Mouse (Mus musculus) lung, postnatal 10 days (tissue): ENCODE measurements around the gene Ubtd2.
A peak's percentile ranks its signal among the peaks of the same experiment; 100 is the strongest.
"Not testable (repeated sequence)": the region's sequence is repeated elsewhere in the genome, so short reads cannot be mapped to it uniquely, and the experiment has no call there.

ENCODE experiments used
- DNase-seq: peaks from one replicate; pipeline ENCODE4 v3.0.0; 2021

Gene Ubtd2

GRCm38 (mm10) chr11:32471925-32472324 lies 16.8 kb downstream of the Ubtd2 start:
- DNase-seq = no peak

DNA sequence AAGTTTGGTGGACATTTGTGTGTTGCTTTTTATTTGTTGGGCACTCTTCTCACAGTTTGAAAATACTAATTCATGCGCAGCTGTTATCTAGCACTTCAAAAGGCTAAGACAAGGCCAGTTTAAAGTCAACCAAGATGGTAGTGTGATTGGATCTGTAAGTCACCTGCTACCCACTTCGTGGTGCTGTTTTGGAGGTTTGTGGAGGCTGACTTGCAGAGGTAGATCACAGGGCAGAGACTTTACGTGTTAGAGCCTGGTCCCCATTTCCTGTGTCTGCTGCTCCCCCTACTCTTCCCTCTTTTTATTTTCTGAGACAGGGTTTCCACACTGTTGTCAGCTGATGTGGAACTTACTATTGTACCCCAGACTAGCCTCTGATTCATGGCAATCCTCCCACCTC lies 19.6 kb downstream of the Ubtd2 start:
- DNase-seq = no peak

DNA sequence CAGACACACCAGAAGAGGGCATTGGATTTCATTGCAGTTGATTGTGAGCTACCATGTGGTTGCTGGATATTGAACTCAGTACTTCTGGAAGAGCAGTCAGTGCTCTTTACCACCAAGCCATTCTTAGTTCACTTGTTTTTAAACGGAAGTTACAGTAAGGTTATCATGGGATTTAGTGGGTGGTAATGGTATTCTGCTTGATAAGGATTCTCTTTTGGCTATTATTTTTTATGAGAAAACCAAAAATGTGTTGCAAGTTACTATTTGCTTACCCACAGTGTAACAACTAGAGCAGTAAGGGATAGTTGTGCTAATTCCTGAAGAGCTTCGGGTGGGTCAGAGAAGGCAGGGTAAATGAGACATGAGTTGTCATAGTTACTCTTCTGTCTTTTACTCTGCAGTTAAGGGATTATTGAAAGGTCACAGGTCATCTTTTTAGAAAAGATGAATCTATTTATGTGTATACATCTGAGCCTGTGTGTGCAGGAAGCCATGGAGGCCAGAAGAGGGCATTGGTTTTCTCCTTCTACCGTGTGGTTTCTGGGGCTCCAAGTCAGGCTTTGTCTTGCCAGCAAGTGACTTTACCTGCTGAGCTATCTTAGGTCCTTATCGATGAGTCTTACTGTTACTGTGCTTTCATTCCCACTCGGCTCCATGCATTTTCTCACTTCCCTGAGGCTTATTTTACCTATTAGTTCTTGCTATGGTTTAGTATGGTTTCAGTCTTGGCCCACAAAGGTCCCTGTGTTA lies 20.5 kb downstream of the Ubtd2 start:
- no peak for DNase-seq

DNA sequence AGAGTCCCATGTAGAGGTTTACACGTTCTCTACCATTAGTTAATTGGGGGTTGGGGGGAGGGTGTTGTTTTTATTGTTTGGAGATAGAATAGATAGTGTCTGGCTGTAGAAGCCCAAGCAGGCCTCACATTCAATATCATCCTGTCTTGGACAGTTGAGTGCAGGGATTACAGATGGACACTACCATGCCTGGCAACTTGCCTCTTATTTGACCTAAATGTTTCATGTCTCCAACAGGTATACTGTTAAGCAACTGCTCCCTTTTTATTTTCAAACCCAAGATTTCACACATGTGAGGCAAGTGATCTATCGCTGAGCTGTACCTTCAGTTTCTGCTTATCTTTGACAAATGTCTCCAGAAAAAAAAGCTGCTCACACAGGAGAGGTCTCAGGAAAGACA lies 26.4 kb downstream of the Ubtd2 start:
- DNase-seq = no peak

DNA sequence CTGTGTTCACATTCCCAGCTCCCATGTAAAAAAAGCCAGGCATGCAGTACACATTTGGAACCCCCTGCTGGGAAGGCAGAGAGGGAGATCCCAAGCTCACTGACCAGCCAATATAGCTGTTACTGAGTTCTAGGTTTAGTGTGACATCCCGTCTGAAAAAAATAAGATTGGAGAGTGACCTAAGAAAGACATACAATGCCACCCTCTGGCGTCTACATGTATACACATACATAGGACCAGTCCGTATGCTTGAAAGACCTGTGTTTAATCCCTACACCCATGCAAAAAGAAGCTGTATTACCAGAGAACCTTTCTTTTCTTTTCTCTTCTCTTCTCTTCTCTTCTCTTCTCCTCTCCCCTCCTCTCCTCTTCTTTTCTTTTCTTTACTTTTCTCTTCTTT lies 30.1 kb downstream of the Ubtd2 start:
- no peak for DNase-seq

DNA sequence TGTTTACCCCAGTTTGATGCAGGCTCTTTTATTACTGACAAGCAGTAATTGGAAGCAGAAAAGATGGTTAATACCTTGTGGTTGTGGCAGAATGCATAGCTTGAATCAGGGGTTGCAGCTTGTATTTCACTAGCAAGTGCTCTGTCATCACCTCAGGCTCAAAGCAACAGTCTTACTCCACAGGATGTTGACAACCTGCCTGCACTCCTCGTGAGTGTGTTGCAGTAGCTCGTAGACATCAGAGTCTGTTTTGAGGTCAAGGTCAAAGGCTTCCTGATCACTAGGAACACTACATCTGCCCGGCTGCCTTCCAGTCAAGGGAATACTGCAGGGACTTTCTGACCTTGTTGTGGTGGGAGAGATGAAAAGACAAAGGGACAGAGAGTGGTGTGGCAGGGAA lies 31.5 kb downstream of the Ubtd2 start:
- no peak for DNase-seq

DNA sequence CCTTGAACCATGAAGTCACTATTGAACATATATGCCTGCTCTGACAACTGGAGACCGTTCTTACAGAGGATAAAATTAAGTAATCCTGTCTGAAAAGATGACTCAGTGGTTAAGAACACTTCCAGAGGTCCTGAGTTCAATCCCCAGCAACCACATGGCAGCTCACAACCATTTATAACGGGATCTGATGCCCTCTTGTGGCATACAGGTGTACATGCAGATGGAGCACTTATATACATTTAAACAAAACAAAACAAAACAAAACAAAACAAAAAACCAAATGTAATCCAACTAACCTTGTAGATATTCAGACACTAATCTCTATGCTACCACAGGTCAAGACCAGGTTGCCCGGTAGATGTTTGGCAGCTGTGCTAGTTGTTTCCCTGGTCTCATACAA lies 32.3 kb downstream of the Ubtd2 start:
- DNase-seq = no peak

DNA sequence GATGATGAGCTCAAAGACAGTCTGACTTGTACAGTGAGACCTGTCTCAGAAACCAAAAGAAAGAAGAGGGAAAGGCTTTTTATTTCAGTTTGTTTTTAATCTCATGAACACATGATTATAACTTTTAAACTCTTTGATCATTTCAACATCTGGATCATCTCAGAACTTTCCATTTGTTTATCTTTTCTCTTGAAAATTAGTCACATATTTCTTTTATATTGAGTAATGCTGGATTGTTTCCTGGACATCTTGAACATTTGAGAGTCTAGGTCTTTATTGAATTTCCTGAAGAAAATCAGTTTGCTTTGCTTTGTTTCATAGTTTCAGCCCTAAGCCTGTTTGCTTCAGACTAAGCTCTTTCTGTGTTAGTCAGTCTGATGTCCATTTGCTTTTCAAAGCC lies 33.2 kb downstream of the Ubtd2 start:
- no peak for DNase-seq

DNA sequence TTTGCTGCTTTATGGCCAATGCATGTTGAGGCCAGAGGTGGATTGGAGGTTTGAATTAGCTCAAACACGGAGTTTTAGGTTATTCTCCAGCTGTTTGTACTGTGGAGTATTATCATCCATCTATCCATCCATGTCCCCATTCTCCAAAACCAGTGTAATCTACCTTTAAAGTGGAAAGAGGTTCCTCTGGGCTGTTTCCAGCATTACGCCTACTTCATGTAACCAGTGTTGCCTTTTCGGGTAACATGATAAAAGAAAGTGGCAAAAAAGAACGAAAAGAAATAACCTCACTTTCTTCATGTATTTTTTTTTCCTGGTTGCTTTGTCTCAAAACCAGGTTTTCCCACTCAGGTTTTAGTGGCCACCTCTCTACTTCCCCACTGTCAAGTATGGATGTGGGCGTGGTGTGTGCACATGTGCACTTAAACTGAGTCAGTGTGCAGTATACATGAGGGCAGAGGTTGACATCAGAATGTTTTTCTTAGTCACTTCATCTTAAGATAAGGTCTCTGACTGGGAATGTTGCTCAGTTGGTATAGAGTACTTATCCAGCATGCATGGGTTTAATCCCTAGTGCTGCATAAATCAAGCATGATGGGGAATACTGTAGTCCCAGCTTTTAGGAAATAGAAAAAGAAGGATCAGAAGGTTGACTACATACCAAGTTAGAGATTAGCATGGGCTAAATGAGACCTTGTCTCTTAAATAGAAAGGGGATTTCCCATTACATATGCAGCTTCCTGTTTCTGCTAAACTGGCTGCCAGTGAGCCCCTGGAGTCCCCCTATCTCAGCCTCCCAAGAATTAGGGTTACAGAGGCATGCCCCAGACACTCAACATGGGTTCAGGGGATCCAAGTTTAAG lies 33.9 kb downstream of the Ubtd2 start:
- no peak for DNase-seq

GRCm38 (mm10) chr11:32491079-32491478 lies 35.9 kb downstream of the Ubtd2 start:
- no peak for DNase-seq

DNA sequence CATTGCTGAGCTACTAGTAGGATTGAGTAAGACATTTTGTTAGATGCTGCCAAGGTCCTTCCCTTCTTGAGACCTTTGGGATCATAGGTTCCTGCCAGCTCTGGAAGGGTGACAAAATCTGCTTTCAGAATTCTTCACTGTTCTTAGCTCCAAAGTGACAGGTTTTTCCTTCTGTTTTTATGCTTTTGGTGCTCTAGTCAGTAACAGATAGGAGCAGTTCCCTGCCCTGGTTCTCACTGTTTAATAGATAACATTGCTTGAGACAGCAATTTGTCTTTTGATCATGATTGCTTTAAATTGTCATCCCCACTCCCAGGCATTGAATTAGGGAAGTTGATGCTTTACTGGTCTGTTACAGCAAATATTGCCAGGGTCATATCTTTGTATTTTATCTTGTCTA lies 38.1 kb downstream of the Ubtd2 start:
- DNase-seq = peak; percentile 19

DNA sequence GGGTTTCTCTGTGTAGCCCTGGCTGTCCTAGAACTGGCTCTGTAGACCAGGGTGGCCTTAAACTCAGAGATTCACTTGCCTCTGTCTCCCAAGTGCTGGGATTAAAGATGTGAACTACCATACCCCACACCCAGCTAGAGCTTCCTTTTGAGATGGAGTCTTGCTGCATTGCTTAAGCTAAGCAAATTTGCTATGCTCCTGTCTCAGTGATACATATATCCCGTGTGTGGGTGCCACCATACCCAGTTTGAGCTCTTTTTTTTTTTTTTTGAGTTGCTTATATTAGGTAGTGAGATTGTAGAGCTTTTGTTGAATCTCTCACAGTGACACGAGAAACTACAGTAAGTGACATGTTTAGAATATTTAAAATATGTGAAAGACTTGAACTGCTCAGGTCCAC lies 40.1 kb downstream of the Ubtd2 start:
- no peak for DNase-seq

- DNase-seq = peak; percentile 43
These were observed 43.8 kb downstream of the Ubtd2 start for GRCm38 (mm10) chr11:32498757-32499535.

DNA sequence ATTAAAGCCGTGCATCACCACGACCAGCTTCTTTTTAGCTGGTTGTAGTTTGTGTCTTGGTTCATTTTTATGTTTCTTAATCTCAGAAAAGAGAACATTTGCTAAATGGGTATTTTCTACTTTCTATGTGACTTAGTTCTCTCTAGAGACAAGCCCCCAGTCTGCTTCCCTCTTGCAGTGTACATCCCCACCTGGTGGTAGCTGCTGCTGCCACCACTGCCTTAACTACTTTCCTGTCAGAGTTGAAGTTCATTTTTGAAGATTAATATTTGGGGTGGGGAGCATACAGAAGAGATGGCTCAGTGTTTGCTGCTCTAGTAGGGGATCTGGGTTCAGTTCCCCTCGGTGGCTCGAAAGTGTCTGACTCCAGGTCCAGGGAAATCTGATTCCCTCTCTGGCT lies 44.8 kb downstream of the Ubtd2 start:
- DNase-seq = peak; percentile 19

GRCm38 (mm10) chr11:32503711-32504110 lies 48.5 kb downstream of the Ubtd2 start:
- no peak for DNase-seq

- DNase-seq = no peak
These were observed 50.0 kb downstream of the Ubtd2 start for GRCm38 (mm10) chr11:32505091-32505739.

GRCm38 (mm10) chr11:32510930-32511329 lies 55.8 kb downstream of the Ubtd2 start:
- no peak for DNase-seq

GRCm38 (mm10) chr11:32514853-32515252 lies 59.7 kb downstream of the Ubtd2 start:
- DNase-seq = not testable (repeated sequence)

- DNase-seq = no peak
These were observed 60.9 kb downstream of the Ubtd2 start for GRCm38 (mm10) chr11:32516091-32516490.

- DNase-seq = no peak
These were observed 61.9 kb downstream of the Ubtd2 start for GRCm38 (mm10) chr11:32516916-32517712.

DNA sequence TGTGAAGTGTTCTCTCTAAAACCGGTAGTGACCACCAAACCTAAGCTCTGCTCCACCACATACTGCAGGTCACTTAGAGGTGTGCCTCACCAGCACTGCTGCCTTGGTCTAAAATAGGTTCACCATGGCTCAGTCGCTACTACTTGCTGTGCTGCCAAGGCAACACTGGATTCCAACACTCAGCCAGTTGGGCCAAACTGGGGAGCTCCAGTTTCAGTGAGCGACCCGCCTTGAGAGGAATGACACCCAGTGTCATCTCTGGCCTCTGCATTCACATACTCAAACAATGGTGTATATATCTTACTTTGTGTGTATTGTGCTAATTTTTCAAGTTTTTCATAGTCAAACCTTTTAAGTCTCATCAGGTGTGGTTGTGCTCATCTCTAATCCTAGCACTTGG lies 63.6 kb downstream of the Ubtd2 start:
- no peak for DNase-seq

- DNase-seq = no peak
These were observed 64.2 kb downstream of the Ubtd2 start for GRCm38 (mm10) chr11:32519354-32519753.
